Mouse (Mus musculus) liver, embryonic 14.5 days (tissue): ENCODE results near the gene Tomm40. TPM values are rescaled to one million over a fixed set of nuclear protein-coding genes. Genes with fewer than 3 reads are reported as not detected.

ENCODE experiments used
- ATAC-seq: fragments of 200-750 bp; cut with Nextera tagmentation; 2 replicates; pipeline ENCODE4 v1.8.0; 2017; ENCODE audit warnings: moderate number of reproducible peaks, mild to moderate bottlenecking, moderate library complexity; ENCODE audit not compliant: insufficient read depth
- DNase-seq, 3 experiments: peaks; one replicate each; pipeline ENCODE4 v3.0.0-alpha.2; 2012 to 2013; ENCODE audit warnings: low read depth in 3 of 3, low spot score in 3 of 3
- H3K27ac ChIP-seq: fragments of 300-500 bp; sonication (generic); 2 replicates; pipeline ENCODE4 v1.5.1; 2014; ENCODE audit warnings: moderate library complexity, mild to moderate bottlenecking, control low read depth, inconsistent platforms
- H3K27me3 ChIP-seq: fragments of 300-500 bp; sonication (generic); 2 replicates; pipeline ENCODE4 v1.6.1; 2014; ENCODE audit warnings: mild to moderate bottlenecking, low read length, moderate library complexity; ENCODE audit not compliant: control insufficient read depth, insufficient read depth
- H3K36me3 ChIP-seq: fragments of 300-500 bp; sonication (generic); replicated peaks from 2 replicates; pipeline ENCODE4 v1.6.1; 2014; ENCODE audit warnings: low read depth; ENCODE audit not compliant: control insufficient read depth, insufficient read depth
- H3K4me1 ChIP-seq, 2 experiments: fragments of 200-500 bp in 1 of 2; fragments of 300-500 bp in 1 of 2; sonication (generic) in 1 of 2; replicated peaks; 2 replicates each; pipeline ENCODE4 v1.6.1; 2012 to 2014; ENCODE audit warnings: antibody characterized with exemption in 1 of 2, inconsistent platforms in 1 of 2, low read length in 1 of 2; ENCODE audit not compliant: control insufficient read depth in 2 of 2, insufficient read depth in 2 of 2
- H3K4me2 ChIP-seq: fragments of 300-500 bp; sonication (generic); 2 replicates; pipeline ENCODE4 v1.6.1; 2014; ENCODE audit warnings: low read depth, mild to moderate bottlenecking, control low read depth, moderate library complexity
- H3K4me3 ChIP-seq, 2 experiments: fragments of 200-500 bp in 1 of 2; fragments of 300-500 bp in 1 of 2; sonication (generic) in 1 of 2; 2 replicates each; pipeline ENCODE4 v1.5.1; 2012 to 2014; ENCODE audit warnings: low read depth in 2 of 2, low read length in 2 of 2, mild to moderate bottlenecking in 2 of 2, control low read depth in 1 of 2, inconsistent platforms in 1 of 2, moderate library complexity in 1 of 2; ENCODE audit not compliant: insufficient read depth in 1 of 2
- H3K9ac ChIP-seq: fragments of 300-500 bp; sonication (generic); replicated peaks from 2 replicates; pipeline ENCODE4 v1.6.1; 2014; ENCODE audit warnings: mild to moderate bottlenecking, control low read depth, moderate library complexity
- H3K9me3 ChIP-seq: fragments of 300-500 bp; sonication (generic); 2 replicates; pipeline ENCODE4 v1.6.1; 2016; ENCODE audit warnings: low read length, mixed read lengths; ENCODE audit not compliant: control insufficient read depth
- CTCF ChIP-seq: IDR thresholded peaks from 2 replicates; pipeline ENCODE4 v1.5.1; 2016; ENCODE audit warnings: antibody characterized with exemption, low read depth, control low read depth
- EP300 ChIP-seq: IDR thresholded peaks from 2 replicates; pipeline ENCODE4 v1.6.1; 2016; ENCODE audit warnings: antibody characterized with exemption, low read depth
- WGBS: fragments of 180-500 bp; shearing (Covaris S2); extraction: QIAGEN DNeasy Blood & Tissue Kit; methylation state at CpG from one replicate; pipeline ENCODE4 v1.1.7; 2014; ENCODE audit not compliant: insufficient replicate concordance; 5-methylcytosine and 5-hydroxymethylcytosine counted together
- polyA plus RNA-seq, 2 experiments: library from polyadenylated mRNA; depleted of rRNA in 1 of 2; stranded (reverse) in 1 of 2; unstranded in 1 of 2; fragments of >200 nt; fragmentation: Nextera tagmentation in 1 of 2; extraction: Ambion mirVana in 1 of 2; gene quantifications; 2 replicates each; pipeline versions ENCODE4 v1.2.1 to v1.2.3; 2012 to 2014

Tomm40 gene
- polyA plus RNA-seq, 2 experiments = 57.3 to 58.2 TPM

DNA sequence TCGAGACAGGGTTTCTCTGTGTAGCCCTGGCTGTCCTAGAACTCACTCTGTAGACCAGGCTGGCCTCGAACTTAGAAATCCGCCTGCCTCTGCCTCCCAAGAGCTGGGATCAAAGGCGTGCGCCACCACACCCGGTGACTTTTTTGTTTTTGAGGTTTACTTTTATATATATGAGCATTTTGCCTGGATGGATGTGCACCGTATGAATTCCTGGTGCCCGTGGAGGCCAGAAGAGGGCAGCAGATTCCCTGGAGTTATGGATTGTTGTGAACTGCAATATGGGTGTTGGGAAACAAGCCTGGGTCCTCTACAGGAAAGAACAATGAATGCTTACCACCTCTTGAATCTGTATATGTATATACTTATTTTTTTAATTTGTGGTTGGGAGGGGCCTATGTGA lies 37.4 kb upstream of the Tomm40 start:
- WGBS = 57% methylated on average over 8 of the region's 8 CpGs
- peaks cover 17 to 25% of the 10 kb centered on the region in 2 experiments for H3K4me1 ChIP-seq
- ATAC-seq (no peak), DNase-seq (no peak)
- H3K36me3 ChIP-seq = no peaks in the 10 kb centered on the region
- TF ChIP-seq CTCF (peak; percentile 50), EP300 (no peak)
- H3K9me3 ChIP-seq = no peaks in the 10 kb centered on the region
- no peak overlapping the region for H3K9ac ChIP-seq
- no peak overlapping the region for H3K4me3 ChIP-seq
- H3K4me2 ChIP-seq = no peak overlapping the region
- H3K27me3 ChIP-seq = peaks cover 2% of the 10 kb centered on the region; the same call in 1 of the 2 replicates
- H3K27ac ChIP-seq = no peak overlapping the region

DNA sequence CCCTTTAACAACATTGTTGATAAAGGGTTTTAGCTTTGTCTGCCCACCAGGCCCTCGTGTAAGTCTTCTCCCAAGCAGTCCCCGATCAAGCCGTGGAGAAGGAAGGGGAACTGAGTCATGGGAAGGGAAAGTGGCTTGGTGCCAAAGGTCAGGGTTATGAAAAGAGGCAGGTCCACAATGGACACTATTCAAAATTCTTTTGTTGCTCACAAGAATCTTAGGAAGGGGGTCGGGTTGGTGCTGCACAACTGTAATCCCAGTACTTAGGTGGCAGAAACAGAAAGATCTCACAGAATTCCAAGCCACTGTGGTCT lies 35.8 kb upstream of the Tomm40 start:
- 19% methylated on average over 4 of the region's 4 CpGs for WGBS
- Histone ChIP-seq H3K4me1 (peaks cover 24 to 31% of the 10 kb centered on the region in 2 experiments), H3K4me2 (no peak overlapping the region; the same call in 1 of the 2 replicates), H3K27ac (no peak overlapping the region), H3K9ac (no peak overlapping the region), H3K36me3 (no peaks in the 10 kb centered on the region), H3K4me3 (no peak overlapping the region), H3K9me3 (no peaks in the 10 kb centered on the region), H3K27me3 (no peaks in the 10 kb centered on the region)
- ATAC-seq = no peak
- no peak for TF ChIP-seq CTCF
- no peak for TF ChIP-seq EP300
- no peak for DNase-seq

DNA sequence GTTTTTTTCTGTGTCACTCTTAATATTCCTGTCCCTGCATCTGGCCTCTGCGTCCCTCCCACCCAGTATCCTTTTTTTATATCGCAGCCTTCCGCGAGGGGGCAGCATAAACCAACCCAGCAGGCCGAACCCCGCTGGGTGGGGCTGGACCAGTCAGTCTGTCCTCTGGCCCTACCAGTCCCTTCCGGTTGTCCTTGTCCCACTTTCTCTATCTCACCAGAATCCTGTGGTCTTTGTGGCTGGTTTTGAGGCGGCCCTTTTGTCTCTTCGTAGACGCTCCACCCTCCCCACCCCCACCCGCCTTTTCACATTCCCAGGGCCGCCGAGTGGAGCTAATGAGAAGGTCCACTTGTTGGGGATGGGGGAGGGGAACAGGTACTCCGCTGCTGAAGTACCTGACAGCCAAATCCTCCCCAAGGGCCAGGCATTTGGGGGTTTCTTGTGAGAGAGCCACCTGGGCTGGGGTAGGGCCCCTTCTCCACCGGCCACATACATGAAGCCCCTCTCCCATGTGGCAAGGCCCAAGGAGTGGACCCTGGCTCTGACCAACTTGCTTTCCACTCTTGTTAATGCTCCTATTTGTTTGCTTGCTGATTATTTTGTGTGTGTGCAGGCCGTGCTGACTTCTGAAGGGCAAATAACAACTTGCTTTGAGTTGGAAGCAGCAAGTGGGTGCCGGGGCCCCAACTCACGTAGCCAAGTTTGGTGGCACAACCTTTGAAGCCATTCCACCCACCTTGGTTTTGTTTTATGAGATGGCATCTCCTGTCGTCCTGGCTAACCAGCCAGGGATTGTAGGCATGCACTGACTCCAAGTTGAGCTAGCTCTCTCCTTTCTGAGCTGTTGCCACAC lies 35.2 kb upstream of the Tomm40 start, which contains the start of gene Nectin2:
Gene Nectin2, minus strand, starts transcription at position 267 of the 853 bp plus-strand sequence.
- Histone ChIP-seq H3K4me2 (peak within 1 kb of the TSS; percentile 90), H3K36me3 (no peaks in the 10 kb centered on the region), H3K27me3 (no peaks in the 10 kb centered on the region), H3K4me3 (peak within 1 kb of the TSS; percentile 62 to 68), H3K27ac (peak within 1 kb of the TSS; percentile 33), H3K9ac (peak within 1 kb of the TSS; percentile 69), H3K4me1 (peaks cover 24 to 31% of the 10 kb centered on the region in 2 experiments), H3K9me3 (no peaks in the 10 kb centered on the region)
- 16% methylated on average over 19 of the region's 19 CpGs for WGBS
- ATAC-seq (peak; percentile 76), DNase-seq (peak; percentile 60 to 73 (median 64))
- TF ChIP-seq CTCF (peak; percentile 91), EP300 (no peak)

DNA sequence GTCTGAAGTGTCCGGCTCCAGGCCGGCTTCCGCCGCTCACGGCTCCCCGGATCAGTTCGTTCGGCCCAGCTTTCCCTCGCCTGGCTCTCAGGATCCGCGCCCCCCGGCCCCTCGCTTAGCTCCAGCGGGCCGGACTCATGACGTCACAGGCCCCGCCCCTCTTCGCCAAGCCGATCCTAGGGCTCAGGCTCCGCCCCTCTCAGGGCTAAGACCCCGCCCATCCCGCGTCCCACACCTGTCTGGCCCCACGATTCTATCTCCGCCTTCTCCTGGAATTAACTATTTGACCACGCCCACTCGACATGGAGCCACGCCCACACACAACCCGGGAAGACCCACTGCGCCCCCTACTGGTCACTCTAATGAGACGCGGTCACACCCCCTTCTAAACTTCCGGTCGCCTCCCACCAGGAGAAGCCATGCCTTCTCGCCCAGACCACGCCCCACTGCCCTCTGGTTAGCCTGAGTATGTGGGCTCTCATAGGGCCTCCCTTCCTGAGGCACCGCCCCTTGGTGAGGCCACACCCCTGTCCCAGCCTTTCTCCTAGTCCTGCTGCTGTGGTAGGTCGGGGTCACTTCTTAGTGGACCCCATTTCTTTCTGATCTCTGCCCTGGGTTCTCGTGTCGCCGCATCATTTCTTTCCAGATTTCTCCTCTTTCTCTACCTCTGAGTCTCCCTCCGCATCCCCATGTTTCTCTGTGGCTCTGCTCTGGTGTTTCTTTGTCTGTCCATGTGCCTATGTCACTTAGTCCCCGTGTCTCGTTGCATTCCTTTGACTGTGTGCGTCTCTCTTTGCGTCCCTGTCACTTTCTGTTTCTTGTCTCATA lies 34.4 kb upstream of the Tomm40 start:
- ATAC-seq (peak; percentile 92), DNase-seq (peak; percentile 85 to 91 (median 86))
- under 1% methylated on average over 46 of the region's 46 CpGs for WGBS

More for the DNA sequence above, 34.4 kb upstream of the Tomm40 start:
- Histone ChIP-seq H3K9me3 (no peaks in the 10 kb centered on the region), H3K4me1 (peaks cover 24 to 31% of the 10 kb centered on the region in 2 experiments), H3K27ac (peak overlapping the region; percentile 30; the same call in 1 of the 2 replicates), H3K9ac (peak overlapping the region; percentile 69), H3K4me2 (peak overlapping the region; percentile 90), H3K4me3 (peak overlapping the region; percentile 62 to 68), H3K36me3 (no peaks in the 10 kb centered on the region), H3K27me3 (no peaks in the 10 kb centered on the region)
- TF ChIP-seq EP300 (no peak), CTCF (peak; percentile 88)
